Mouse (Mus musculus) kidney, adult 2 months (tissue): ENCODE data around the gene Caskin2. TPM values are rescaled to one million over a fixed set of nuclear protein-coding genes. Genes with fewer than 3 reads are reported as not detected.

Experiments
- DNase-seq: peaks from one replicate; pipeline ENCODE4 v3.0.0; 2021
- H3K27ac ChIP-seq: fragments of 200-500 bp; 2 replicates; pipeline ENCODE4 v1.5.1; 2012; ENCODE audit warnings: low read depth, low read length, control low read depth, inconsistent platforms; ENCODE audit not compliant: insufficient read depth
- H3K27me3 ChIP-seq: fragments of 200-500 bp; replicated peaks from 2 replicates; pipeline ENCODE4 v1.6.1; 2012; ENCODE audit warnings: mild to moderate bottlenecking, moderate library complexity, low read length, inconsistent platforms; ENCODE audit not compliant: control insufficient read depth, insufficient read depth
- H3K36me3 ChIP-seq: fragments of 200-500 bp; 2 replicates; pipeline ENCODE4 v1.6.1; 2012; ENCODE audit warnings: mild to moderate bottlenecking, moderate library complexity, low read length, inconsistent platforms; ENCODE audit not compliant: control insufficient read depth, insufficient read depth
- H3K4me1 ChIP-seq: fragments of 200-500 bp; 2 replicates; pipeline ENCODE4 v1.6.1; 2011; ENCODE audit warnings: low read length; ENCODE audit not compliant: control insufficient read depth, insufficient read depth
- H3K4me3 ChIP-seq: fragments of 200-500 bp; 2 replicates; pipeline ENCODE4 v1.5.1; 2011; ENCODE audit warnings: mild to moderate bottlenecking, low read depth, low read length, control low read depth; ENCODE audit not compliant: insufficient read depth
- CTCF ChIP-seq: fragments of 200-500 bp; conservative IDR thresholded peaks from 2 replicates; pipeline ENCODE4 v1.5.1; 2011; ENCODE audit warnings: low read depth, mild to moderate bottlenecking, control low read depth, low read length, moderate library complexity, mixed read lengths; ENCODE audit not compliant: insufficient read depth, insufficient read length
- POLR2A ChIP-seq: fragments of 200-500 bp; IDR thresholded peaks from one replicate; pipeline ENCODE4 v1.6.1; 2011; ENCODE audit warnings: low read depth, low read length, control low read depth
- WGBS: fragments of 180-500 bp; shearing (Covaris S2); methylation state at CpG from one replicate; pipeline ENCODE4 v1.1.7; 2018; 5-methylcytosine and 5-hydroxymethylcytosine counted together
- polyA plus RNA-seq: library from polyadenylated mRNA; depleted of rRNA; stranded (reverse); fragments of >200 nt; gene quantifications from 2 replicates; pipeline ENCODE4 v1.2.3, GENCODE M21; 2012

The Caskin2 gene
- polyA plus RNA-seq, 1 experiment = 36.9 TPM

DNA sequence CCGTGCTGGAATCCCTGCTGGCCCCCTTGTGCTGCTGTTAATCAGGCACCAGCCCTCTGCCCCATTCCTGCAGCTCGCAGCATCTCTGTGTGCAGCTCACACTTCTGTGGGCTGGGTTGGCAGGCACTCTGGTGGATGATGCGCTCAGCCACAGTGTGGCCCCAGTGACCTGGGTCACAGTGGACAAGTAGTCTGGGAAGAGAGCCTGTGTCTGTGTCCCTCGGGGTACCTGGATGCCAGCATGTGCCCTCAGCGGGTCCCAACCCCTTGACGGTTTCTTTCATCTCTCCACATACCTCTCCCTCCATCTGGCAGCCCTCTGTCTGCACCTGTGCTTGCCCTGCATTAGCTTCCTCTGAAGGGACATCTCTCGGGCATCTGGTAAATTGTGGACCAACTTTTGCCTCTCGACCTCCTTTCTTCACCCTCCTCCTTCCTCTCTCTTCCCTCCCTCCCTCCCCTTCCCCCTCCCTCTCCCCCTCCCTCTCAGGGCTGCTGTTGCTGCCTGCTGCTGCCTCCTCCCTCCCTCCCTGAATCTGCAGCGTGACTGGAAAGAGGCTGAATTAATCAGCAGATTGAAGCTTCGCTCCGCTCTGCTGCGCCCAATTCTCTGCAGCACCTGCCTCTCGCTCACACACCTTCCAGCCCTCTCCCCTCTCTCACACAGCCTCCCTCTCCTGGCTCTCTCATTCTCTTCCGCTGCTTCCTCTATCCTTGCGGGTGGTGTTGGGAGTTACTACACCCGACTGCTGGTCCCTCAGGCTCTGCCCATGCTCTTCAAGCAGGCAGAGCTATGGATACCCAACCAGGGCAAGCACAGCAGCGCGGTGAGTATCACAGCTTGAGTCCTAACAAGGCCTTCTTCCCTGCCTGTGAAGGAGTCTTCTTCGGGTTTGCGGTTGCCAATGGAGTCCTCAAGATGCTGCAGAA, 33.0 kb downstream of the Caskin2 start:
- 35% methylated on average over 20 of the region's 20 CpGs for whole genome bisulfite sequencing
- Histone ChIP-seq H3K4me1 (peaks cover 47% of the 10 kb centered on the region), H3K36me3 (no peaks in the 10 kb centered on the region), H3K27ac (peak overlapping the region; percentile 80), H3K27me3 (no peaks in the 10 kb centered on the region), H3K4me3 (peak overlapping the region; percentile 10; the same call in 1 of the 2 replicates)
- TF ChIP-seq POLR2A (no peak), CTCF (no peak)
- peak; percentile 74 for DNase-seq

DNA sequence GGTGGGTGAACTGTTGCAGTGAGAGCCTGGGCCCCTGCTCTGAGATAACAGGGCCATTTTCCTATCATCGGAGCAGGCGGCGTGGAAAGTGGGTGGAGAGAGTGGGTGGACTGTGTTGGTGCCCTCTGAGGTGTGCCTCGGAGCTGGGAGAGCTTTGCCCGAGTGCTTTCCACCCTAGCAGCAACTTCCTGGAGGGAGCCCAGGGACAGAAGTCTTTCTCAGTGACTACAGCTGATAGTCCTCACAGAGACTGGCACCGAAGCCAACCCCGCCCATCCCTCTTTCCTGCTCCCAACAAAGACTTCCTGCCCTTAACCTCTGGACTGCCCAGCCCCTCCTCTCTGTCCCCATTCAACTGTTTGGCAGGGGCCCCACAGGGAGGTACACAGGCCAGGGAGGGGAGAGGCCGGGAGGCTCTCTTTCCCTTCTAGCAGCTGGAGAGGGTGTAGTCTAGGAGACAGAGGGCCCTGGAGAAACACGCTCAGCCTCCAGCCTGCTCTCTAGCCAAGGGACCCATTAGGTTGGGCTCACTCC, 34.3 kb downstream of the Caskin2 start:
- no peak overlapping the region for H3K4me3 ChIP-seq
- no peaks in the 10 kb centered on the region for H3K27me3 ChIP-seq
- 4% methylated on average over 9 of the region's 9 CpGs for WGBS
- peak; percentile 97 for DNase-seq
- no peaks in the 10 kb centered on the region for H3K36me3 ChIP-seq
- H3K27ac ChIP-seq = peak overlapping the region; percentile 80
- no peak for TF ChIP-seq POLR2A
- TF ChIP-seq CTCF = no peak
- peaks cover 56% of the 10 kb centered on the region for H3K4me1 ChIP-seq

DNA sequence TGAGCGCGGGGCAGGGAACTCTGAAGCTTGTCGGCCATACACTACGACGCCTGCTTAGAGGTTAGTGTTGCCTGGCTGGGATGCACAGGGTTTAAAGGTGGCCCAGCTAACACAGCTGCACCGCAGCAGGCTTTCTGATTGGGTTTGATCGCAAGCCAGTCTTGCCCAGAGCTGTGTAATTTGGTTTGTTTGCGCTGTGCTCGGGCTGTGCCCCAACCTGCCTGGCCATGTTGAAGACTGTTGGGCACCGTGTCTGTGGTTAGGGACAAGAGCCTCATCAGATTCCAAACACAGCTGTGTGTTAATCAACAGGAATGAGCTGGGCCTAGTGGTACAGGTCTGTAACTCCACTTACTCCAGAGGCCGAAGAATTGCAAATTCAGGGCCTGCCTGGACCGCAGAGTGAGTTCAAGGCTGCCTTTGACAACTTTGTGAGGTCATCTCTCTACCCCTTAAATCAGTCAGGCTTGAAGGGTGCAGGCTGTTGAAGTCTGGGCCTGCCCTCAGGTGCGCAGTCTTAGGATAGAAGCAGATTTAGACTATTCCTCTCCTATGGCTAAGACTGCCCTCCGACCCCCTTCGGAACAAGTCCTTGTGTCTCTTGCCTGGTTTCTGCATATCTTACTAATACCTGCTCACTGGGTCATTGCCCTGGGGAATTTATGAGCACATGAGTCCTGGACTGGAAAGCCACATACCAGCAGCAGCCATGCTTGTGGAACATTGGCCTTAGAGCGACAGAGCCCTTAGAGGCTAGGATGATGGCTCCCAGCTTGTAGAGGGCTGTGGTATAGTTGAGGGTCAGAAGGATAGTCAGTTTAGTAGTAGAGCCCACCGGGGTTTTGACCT, 35.7 kb downstream of the Caskin2 start:
- 65% methylated on average over 17 of the region's 17 CpGs for WGBS
- peak overlapping the region; percentile 19 for H3K27ac ChIP-seq
- H3K4me3 ChIP-seq = no peak overlapping the region
- peaks cover 56% of the 10 kb centered on the region for H3K4me1 ChIP-seq
- no peaks in the 10 kb centered on the region for H3K36me3 ChIP-seq
- no peaks in the 10 kb centered on the region for H3K27me3 ChIP-seq
- peak; percentile 69 for DNase-seq
- no peak for TF ChIP-seq CTCF
- TF ChIP-seq POLR2A = no peak

DNA sequence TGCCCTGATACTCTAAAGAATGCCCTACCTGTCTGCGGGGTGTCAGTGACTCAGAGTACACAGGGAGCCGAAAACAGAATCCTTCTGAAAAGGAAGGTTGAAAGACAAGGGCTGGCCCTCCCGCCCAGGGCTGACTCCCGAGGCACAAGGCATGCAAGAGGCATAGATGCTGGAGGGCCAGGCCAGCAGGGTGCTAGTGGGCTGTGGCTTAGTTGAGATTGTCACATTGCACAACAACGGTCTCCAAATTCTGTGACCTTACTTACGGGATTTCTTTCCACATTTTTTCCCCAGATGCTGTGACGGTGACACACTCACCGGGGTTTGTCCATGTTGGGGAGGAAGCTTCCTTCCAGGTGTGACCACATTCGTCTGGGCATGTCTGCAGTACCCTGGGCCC, 36.5 kb downstream of the Caskin2 start:
- no peaks in the 10 kb centered on the region for H3K36me3 ChIP-seq
- no peaks in the 10 kb centered on the region for H3K27me3 ChIP-seq
- H3K27ac ChIP-seq = peak overlapping the region; percentile 69
- DNase-seq = no peak
- no peak for TF ChIP-seq CTCF
- no peak for TF ChIP-seq POLR2A
- H3K4me3 ChIP-seq = no peak overlapping the region
- 77% methylated on average over 9 of the region's 9 CpGs for WGBS
- peaks cover 56% of the 10 kb centered on the region for H3K4me1 ChIP-seq

DNA sequence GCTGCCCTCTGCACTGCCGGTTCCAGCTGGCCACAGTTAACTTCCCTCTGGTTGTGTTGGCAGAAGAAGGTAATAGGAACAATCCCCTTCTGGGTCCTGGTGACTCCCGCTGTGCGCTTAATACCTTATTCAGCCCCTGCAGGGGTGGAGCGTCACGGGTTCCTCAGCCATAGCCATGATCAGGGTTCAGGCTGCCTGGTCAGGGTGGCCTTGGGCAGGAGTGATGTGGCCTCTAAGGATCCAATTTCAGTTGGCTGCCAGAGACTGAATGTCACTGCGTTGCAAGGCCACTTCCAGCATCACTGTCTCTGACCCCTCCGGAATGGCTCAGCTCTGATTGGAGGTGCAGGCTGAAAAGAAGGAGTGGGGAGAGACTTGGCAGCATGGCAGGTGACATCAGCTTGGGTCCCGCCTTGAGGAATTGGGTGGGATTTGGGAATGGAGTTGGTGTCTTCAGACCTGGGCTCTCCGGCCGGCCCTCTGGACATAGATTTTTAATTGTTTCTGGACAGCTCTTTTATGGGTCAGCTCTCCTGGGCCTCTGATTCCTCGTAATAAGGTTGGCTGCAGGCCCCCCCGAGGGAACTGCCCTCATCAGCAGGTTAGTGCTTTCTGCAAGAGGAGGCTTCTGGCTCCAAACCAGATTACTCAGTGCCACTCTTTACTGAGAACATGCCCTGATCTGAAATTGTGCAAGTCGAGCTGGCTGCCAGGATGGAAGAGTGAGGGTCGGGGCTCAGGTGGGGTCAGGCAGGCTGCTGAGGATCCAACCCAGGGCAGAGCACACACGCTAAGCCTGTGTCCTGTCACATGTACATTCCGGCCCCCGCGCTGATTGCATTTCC, 37.4 kb downstream of the Caskin2 start:
- Histone ChIP-seq H3K27ac (peak overlapping the region; percentile 69), H3K36me3 (no peaks in the 10 kb centered on the region), H3K4me3 (no peak overlapping the region), H3K27me3 (no peaks in the 10 kb centered on the region), H3K4me1 (peaks cover 56% of the 10 kb centered on the region)
- WGBS = 21% methylated on average over 18 of the region's 18 CpGs
- DNase-seq = peak; percentile 76
- TF ChIP-seq CTCF = no peak
- no peak for TF ChIP-seq POLR2A

DNA sequence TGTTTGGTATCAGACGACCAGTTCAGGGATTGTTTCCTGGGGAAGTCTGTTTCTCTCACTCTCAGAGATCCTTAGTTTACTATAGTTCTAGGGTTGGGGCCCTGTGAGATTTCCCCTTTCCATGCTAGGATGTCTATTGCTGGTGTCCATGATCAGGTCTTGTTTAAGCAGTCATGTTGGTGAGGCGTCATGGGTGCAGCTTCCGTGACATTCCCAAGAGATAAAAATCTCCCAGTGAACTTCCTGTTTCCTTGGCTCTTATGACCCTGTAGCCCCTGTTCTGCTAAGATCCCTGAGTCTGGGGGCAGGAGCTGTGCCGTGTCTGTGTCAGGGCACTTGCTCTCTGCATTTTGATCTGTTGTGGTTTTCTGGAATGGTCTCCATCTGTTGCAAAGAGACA, 38.8 kb downstream of the Caskin2 start:
- Histone ChIP-seq H3K36me3 (no peaks in the 10 kb centered on the region), H3K27me3 (no peaks in the 10 kb centered on the region), H3K4me3 (no peak overlapping the region), H3K4me1 (peaks cover 44% of the 10 kb centered on the region), H3K27ac (peak overlapping the region; percentile 69; the same call in 1 of the 2 replicates)
- TF ChIP-seq CTCF = no peak
- no peak for TF ChIP-seq POLR2A
- DNase-seq = no peak
- WGBS = 46% methylated on average over 4 of the region's 4 CpGs
